Mouse (Mus musculus): ENCODE measurements at regions not wholly inside any gene's neighbourhood (a gene's known extent, or its start where the extent isn't known, plus 50 kb on each side); places are given as distances from the start of the nearest gene placed in this dataset.
A peak's percentile ranks its signal among the peaks of the same experiment; 100 is the strongest.

GRCm38 (mm10) chr8:96349503-96349902, 461.2 kb upstream of the Got2 start:
- DNase-seq (ENCODE audit: low spot score): no peak

- DNase-seq (ENCODE audit: low spot score): no peak
Observed at GRCm38 (mm10) chr8:96340702-96341101, 452.4 kb upstream of the Got2 start.

- peak; percentile 13 for DNase-seq (ENCODE audit: low spot score)
Observed at GRCm38 (mm10) chr8:96318367-96318766, 430.0 kb upstream of the Got2 start.

DNA sequence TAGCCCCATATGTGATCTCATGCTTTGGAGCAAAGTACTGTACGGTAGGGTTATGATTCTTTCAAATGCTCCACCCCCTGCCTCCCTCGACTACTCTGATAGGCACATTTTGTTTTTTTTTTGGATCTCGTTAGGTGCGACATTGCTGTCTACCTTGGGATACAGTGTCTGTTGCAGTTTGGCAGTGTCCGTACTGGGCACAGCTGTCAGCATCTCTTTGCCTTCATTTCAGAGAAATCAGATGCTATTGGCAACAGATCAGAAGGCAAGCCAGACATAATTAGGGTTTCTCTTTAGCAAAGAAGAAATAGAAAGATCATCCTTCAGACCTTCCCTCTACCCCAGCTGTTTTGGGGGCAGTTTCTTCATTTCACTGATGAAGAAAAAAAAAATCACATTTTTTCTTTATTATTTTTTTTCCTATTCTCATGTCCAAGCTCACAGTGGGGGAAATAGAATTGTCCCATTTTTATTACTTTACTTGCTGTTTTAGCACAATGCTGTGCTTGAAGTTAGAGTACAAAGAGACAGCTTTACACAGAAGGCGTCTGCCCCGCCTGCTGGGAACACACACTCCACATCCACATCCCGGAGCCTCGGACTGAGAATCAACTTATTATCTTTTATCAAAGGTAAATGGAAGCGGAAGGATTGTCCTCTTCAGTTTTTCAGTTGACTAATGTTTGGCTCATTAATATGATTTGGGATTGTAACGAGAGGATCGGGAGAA, 420.8 kb upstream of the Got2 start:
- no peak for DNase-seq (ENCODE audit: low spot score)

GRCm38 (mm10) chr8:96296643-96297042, 408.3 kb upstream of the Got2 start:
- no peak for DNase-seq (ENCODE audit: low spot score)

GRCm38 (mm10) chr8:96290740-96291139, 402.4 kb upstream of the Got2 start:
- no peak for DNase-seq (ENCODE audit: low spot score)

- no peak for DNase-seq (ENCODE audit: low spot score)
Observed at GRCm38 (mm10) chr8:96289519-96289918, 401.2 kb upstream of the Got2 start.

GRCm38 (mm10) chr8:96288525-96288924, 400.2 kb upstream of the Got2 start:
- no peak for DNase-seq (ENCODE audit: low spot score)

DNA sequence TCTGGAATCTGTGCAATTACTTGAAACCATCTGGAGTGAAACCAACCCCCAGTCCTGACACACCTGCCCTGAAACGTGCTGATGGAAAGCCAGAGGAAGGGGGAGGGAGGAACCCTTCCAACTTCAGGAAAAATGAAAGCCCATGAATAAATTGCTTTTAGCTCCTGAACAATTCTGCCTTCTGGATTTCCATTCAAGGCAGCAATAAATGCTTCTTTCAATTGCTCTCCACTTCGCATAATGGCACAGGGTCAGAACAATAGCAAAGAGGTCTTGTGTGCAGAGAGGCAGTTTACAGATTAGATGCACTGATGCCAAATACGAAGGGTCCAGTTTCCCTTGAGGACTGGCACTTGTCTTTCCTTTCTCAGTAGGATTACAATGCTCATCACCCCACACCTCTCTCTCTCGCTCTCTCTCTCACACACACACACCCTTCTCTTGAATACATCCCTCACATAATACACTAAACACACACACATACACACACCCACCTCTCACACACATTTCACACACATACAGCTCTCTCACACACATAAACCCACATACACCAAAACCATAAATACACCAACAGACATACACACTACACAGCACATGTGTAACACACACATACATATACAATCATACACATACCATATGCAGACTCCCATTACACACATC, 389.3 kb upstream of the Got2 start:
- DNase-seq (ENCODE audit: low spot score): no peak

DNA sequence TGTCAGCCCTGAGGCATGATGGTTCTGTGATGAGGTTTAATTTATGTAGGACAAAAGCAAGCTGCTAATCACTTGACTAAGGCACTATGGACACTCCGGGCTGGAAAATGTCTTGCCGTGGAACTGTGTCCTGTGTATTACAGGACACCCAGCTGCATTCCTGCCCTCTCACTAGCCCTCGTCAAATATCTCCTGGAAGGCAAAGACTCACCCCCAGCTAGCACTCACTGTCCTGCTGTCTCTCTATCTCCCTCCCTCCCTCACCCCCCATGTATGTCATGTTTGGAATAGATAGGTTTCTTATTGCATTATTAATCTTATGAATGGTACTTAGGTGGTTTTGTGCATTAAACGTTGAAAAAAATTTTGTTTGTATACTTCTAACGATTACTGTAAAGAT, 388.7 kb upstream of the Got2 start:
- no peak for DNase-seq (ENCODE audit: low spot score)

DNA sequence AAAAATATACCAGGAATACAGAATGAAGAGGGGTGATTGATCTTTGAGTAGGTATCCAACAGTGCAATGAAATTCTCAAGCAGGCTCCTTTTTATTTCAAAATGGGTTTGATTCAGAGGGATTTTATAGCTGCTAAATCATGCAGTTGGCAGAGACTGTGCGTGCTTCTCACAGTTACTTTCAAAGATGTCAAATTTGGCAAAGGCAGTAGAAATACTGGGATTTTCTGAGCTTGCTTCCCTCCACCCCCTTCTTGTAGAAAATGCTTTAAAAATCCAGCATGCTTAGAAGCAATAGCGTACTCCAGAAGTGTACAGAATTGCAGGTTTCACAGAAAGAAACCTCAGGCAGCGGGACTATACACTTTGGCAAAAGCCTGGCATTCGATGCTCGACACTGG, 367.9 kb upstream of the Got2 start:
- DNase-seq (ENCODE audit: low spot score): no peak

- DNase-seq (ENCODE audit: low spot score): no peak
Observed at GRCm38 (mm10) chr8:96255811-96256210, 367.5 kb upstream of the Got2 start.

- DNase-seq (ENCODE audit: low spot score): peak; percentile 24
Observed at GRCm38 (mm10) chr8:96246017-96246416, 357.7 kb upstream of the Got2 start.

GRCm38 (mm10) chr8:96244549-96245152, 356.3 kb upstream of the Got2 start:
- DNase-seq (ENCODE audit: low spot score): no peak

DNA sequence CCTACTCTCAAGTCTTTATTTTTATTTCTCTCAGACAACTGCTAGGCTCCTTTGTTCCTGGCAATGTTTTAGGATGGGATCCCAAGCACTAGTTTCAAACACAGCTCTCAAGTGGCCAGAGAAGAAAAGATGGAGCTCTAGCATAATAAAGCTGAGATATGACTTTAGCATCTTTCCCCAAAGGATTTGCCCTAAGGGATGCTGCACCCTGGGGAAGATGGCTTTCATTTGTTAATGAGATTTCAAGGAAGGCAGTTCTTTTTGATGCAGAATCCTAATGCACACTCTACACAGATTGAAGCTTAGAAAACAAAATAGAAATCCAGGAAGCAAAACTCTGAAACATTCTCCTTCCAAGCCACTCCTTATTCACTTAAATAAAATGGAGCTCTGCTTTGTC, 350.1 kb upstream of the Got2 start:
- no peak for DNase-seq (ENCODE audit: low spot score)

DNA sequence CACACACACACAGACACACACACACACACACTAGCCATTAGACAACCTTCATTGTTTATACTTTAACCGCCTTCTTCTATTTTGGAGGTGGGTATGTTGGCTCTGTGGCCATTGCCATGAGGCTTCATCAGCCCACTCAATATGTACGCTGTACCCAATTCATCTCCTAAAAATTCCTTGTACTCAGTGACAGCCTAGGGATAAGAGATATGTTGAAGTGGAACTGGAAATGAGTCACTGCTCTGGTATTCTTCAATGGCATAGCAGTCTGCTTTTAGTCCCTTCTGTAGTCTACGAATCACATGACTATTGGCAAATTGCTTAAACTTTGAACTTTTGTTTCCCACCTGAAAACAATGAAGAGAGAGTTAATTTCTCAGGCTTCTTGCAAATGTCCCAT, 349.6 kb upstream of the Got2 start:
- no peak for DNase-seq (ENCODE audit: low spot score)

DNA sequence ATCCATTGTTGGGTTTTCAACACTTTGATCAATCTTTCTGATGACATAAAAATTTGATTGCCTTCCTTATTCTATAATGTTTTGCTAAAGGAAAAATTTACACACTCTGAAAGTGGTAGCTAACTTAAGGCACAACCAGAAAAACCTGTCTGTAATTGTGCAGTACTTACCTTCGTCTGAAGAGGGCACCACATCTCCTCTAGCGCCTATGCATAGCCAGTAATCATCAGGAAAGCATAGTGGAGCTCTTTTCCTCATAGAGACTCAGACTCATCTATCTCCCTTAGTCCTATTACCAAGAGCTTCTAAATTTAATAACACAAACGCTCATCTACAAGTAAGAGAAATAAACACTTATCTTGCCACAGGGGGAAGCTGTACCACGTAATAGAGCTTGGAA, 342.1 kb upstream of the Got2 start:
- peak; percentile 25 for DNase-seq (ENCODE audit: low spot score)
